Mouse (Mus musculus): Measurements from ENCODE around the gene Slc6a6.

GRCm38 (mm10) chr6:91684831-91685532, 1.1 kb downstream of the Slc6a6 start:
- TF ChIP-seq POLR2A (IDR thresholded peaks at IDR 0.05; ENCODE audit: insufficient read length, low read depth) (peak; percentile 13), CEBPB (IDR thresholded peaks at IDR 0.05; ENCODE audit: insufficient read depth, poor library complexity, severe bottlenecking) (no peak), USF1 (IDR thresholded peaks at IDR 0.05; ENCODE audit: low read depth) (no peak)

Data from myocyte (in vitro differentiated cells).